Mouse (Mus musculus) midbrain, embryonic 13.5 days (tissue): ENCODE data around the gene Fam131b. TPM values are rescaled to one million over a fixed set of nuclear protein-coding genes. Genes with fewer than 3 reads are reported as not detected.

Experiments used
- ATAC-seq: fragments of 200-750 bp; cut with Nextera tagmentation; 2 replicates; pipeline ENCODE4 v1.8.0; 2017; ENCODE audit warnings: mild to moderate bottlenecking, moderate TSS enrichment, moderate library complexity
- H3K27ac ChIP-seq: fragments of 300-500 bp; sonication (generic); 2 replicates; pipeline ENCODE4 v1.5.1; 2015; ENCODE audit warnings: inconsistent platforms, mild to moderate bottlenecking, moderate library complexity
- H3K27me3 ChIP-seq: fragments of 300-500 bp; sonication (generic); 2 replicates; pipeline ENCODE4 v1.6.1; 2015; ENCODE audit warnings: mild to moderate bottlenecking, inconsistent platforms
- H3K36me3 ChIP-seq: fragments of 300-500 bp; sonication (generic); 2 replicates; pipeline ENCODE4 v1.6.1; 2015; ENCODE audit warnings: mild to moderate bottlenecking, inconsistent platforms
- H3K4me1 ChIP-seq: fragments of 300-500 bp; sonication (generic); replicated peaks from 2 replicates; pipeline ENCODE4 v1.6.1; 2015; ENCODE audit warnings: inconsistent platforms
- H3K4me2 ChIP-seq: fragments of 300-500 bp; sonication (generic); replicated peaks from 2 replicates; pipeline ENCODE4 v1.6.1; 2015; ENCODE audit warnings: moderate library complexity, mild to moderate bottlenecking, inconsistent platforms
- H3K4me3 ChIP-seq: fragments of 300-500 bp; sonication (generic); replicated peaks from 2 replicates; pipeline ENCODE4 v1.5.1; 2015; ENCODE audit warnings: mild to moderate bottlenecking, inconsistent platforms
- H3K9ac ChIP-seq: fragments of 300-500 bp; sonication (generic); replicated peaks from 2 replicates; pipeline ENCODE4 v1.6.1; 2015; ENCODE audit warnings: mild to moderate bottlenecking, inconsistent platforms
- H3K9me3 ChIP-seq: fragments of 300-500 bp; sonication (generic); 2 replicates; pipeline ENCODE4 v1.6.1; 2016; ENCODE audit warnings: mild to moderate bottlenecking, inconsistent platforms
- WGBS: fragments of 180-500 bp; shearing (Covaris S2); methylation state at CpG from one replicate; pipeline ENCODE4 v1.1.7; 2015; 5-methylcytosine and 5-hydroxymethylcytosine counted together
- polyA plus RNA-seq: library from polyadenylated mRNA; unstranded; fragments of >200 nt; fragmentation: Nextera tagmentation; extraction: Ambion mirVana; gene quantifications from 2 replicates; pipeline ENCODE4 v1.2.1, GENCODE M21; 2015

Fam131b gene
- polyA plus RNA-seq = 5.4 and 5.7 TPM in 2 replicates

- H3K9ac ChIP-seq = peak within 1 kb of the TSS; percentile 90
- H3K9me3 ChIP-seq = no peaks in the 10 kb centered on the region
- no peaks in the 10 kb centered on the region for H3K27me3 ChIP-seq
- peak; percentile 89 for ATAC-seq
- H3K4me2 ChIP-seq = peak within 1 kb of the TSS; percentile 89
- H3K4me1 ChIP-seq = peaks cover 34% of the 10 kb centered on the region
- peak within 1 kb of the TSS; percentile 75 for H3K4me3 ChIP-seq
- WGBS = under 1% methylated on average over 58 of the region's 68 CpGs
- H3K36me3 ChIP-seq = peaks cover 14% of the 10 kb centered on the region
- H3K27ac ChIP-seq = peak within 1 kb of the TSS; percentile 91
Observed at GRCm38 (mm10) chr6:42324482-42325267, at the start of gene Fam131b. Gene Fam131b, minus strand, starts transcription at chr6:42324643.

DNA sequence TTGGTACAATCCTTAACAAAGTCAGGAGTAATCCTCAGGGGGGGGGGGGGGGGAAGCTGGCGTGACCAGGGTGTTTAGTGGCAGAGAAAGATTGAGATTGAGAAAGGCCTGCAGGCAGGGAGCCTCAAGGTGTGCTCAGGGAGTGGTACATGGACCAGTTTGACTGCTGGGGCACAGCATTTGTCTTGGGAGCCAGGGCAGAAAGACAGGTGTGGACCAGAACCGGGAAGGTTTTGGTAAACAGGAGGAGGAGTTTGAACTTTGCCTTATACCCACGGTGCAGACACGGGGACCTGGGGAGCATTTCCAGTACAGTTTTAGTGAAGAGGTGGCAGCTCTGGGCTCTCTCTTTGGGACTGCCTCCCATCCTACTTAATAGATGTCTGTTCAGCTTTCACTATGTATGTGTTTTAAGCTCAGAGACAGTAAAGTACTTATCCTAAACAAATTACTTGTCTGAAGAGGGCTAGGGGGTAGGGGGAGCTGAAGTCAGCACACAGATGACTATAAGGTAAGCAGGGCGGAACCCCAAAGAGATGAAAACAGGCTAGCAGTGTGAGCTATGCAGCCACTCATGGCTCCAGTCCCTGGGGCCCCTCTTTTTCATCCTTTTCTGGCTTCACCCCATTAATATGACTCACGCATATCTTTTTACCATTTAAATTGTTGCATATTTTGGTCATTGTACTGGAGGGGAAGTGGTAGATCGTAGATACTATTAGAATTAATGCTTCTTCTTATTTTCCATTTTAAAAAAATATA is 49.4 kb upstream of the Fam131b start:
- Histone ChIP-seq H3K4me1 (peaks cover 15% of the 10 kb centered on the region), H3K4me3 (peak overlapping the region; percentile 49), H3K27ac (no peak overlapping the region), H3K9ac (peak overlapping the region; percentile 50), H3K9me3 (no peaks in the 10 kb centered on the region), H3K27me3 (peaks cover 46% of the 10 kb centered on the region), H3K4me2 (peak overlapping the region; percentile 93), H3K36me3 (no peaks in the 10 kb centered on the region)
- 43% methylated on average over 7 of the region's 7 CpGs for WGBS
- peak; percentile 38; the same call in 1 of the 2 replicates for ATAC-seq

DNA sequence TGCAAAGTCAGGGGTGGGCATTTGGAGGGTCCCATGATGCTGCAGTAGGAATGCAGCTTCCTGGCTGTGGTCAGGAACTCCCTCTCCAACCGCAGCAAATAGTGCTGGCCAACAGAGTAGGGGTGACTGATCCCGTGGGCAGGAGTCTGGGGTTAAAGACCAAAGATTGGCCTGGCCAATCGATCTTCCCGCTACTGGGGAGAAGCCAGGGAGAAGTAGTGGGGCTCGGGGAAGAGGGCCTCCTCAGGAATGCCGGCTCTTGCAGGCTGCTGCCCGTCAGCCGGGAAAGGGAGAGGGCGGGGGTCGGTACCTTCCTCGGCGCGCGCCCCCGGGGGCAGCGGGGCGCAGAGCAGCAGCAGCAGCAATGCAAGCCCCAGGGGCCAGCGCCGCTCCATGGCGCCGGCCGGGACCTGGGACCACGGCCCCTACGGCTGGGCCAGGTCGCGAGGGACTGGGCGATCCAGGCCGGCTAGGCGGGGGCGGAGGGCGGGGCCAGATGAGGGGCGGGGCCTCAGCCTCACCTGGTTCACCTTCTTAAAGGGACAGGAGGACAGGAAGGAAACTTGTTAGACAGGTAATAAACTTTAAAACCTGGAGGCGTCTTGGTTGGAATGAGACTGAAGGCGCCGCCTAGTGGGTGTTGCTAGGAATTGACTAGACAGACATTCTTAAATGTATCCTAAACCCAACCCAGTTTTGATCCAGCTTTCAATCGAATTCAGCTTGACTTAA is 48.5 kb upstream of the Fam131b start, which contains the start of gene Epha1:
TSS of gene Epha1 (minus strand) at position 453 of the 732 bp plus-strand sequence.
- peaks cover 15% of the 10 kb centered on the region for H3K4me1 ChIP-seq
- ATAC-seq = peak; percentile 84
- no peak within 1 kb of the TSS for H3K27ac ChIP-seq
- peak within 1 kb of the TSS; percentile 49 for H3K4me3 ChIP-seq
- H3K36me3 ChIP-seq = no peaks in the 10 kb centered on the region
- WGBS = under 1% methylated on average over 29 of the region's 36 CpGs
- H3K27me3 ChIP-seq = peaks cover 41% of the 10 kb centered on the region
- H3K9me3 ChIP-seq = no peaks in the 10 kb centered on the region
- H3K9ac ChIP-seq = peak within 1 kb of the TSS; percentile 59
- peak within 1 kb of the TSS; percentile 93 for H3K4me2 ChIP-seq

DNA sequence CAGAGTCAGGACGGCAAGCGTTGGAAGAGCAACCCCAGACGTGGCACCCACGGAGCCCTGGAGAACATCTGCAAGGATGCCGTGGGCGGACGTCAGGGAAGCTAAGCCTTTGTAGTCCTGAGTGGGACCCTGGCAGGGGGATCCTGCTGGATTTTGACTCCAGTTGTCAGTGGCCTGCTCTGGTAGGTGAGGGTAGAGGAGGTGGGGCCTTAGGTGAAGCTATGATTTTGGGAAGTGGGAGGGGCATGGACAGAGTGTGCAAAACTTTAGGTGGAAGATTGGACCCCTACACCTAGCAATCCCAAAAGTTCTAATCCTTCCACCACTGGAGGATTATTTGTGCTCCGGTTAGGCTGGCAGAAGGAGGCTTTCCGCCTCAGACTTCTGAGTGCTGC is 48.0 kb upstream of the Fam131b start:
- Histone ChIP-seq H3K4me3 (peak overlapping the region; percentile 49; the same call in 1 of the 2 replicates), H3K36me3 (no peaks in the 10 kb centered on the region), H3K27me3 (peaks cover 39% of the 10 kb centered on the region), H3K27ac (no peak overlapping the region), H3K4me2 (peak overlapping the region; percentile 93), H3K9ac (no peak overlapping the region), H3K9me3 (no peaks in the 10 kb centered on the region), H3K4me1 (peaks cover 15% of the 10 kb centered on the region)
- peak; percentile 38 for ATAC-seq
- 18% methylated on average over 9 of the region's 9 CpGs for WGBS

GRCm38 (mm10) chr6:42372001-42372400 is 47.6 kb upstream of the Fam131b start:
- Histone ChIP-seq H3K4me1 (peaks cover 15% of the 10 kb centered on the region), H3K4me2 (no peak overlapping the region), H3K36me3 (no peaks in the 10 kb centered on the region), H3K4me3 (no peak overlapping the region), H3K9me3 (no peaks in the 10 kb centered on the region), H3K9ac (no peak overlapping the region), H3K27ac (no peak overlapping the region), H3K27me3 (peaks cover 38% of the 10 kb centered on the region)
- 13% methylated on average over 3 of the region's 3 CpGs for whole genome bisulfite sequencing
- ATAC-seq = peak; percentile 24; the same call in 1 of the 2 replicates

GRCm38 (mm10) chr6:42370630-42371363 is 46.4 kb upstream of the Fam131b start:
- Histone ChIP-seq H3K4me1 (peaks cover 15% of the 10 kb centered on the region), H3K36me3 (no peaks in the 10 kb centered on the region), H3K4me2 (no peak overlapping the region), H3K4me3 (no peak overlapping the region), H3K27ac (no peak overlapping the region), H3K9ac (no peak overlapping the region), H3K9me3 (no peaks in the 10 kb centered on the region), H3K27me3 (peaks cover 35% of the 10 kb centered on the region)
- whole genome bisulfite sequencing = 48% methylated on average over 4 of the region's 4 CpGs
- ATAC-seq = no peak

DNA sequence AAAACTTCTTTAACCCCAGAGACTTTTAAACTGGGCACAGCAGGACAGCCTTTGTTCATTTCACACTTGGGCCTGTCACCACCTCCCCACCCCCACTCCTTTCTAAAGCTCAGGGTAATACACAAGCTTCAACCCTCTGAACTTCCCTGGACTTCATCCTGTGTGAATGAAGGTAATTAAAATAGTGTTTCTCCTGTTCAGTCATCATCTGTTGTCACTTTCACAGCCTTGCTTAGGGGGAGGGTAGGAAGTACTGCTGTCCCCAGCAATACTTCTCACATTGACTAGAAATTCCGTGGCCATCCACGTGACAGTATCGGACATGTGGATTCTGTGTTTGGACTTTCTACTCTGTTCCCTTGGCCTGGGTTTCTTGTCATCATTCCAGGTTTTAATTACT is 45.4 kb upstream of the Fam131b start:
- Histone ChIP-seq H3K27me3 (peaks cover 35% of the 10 kb centered on the region), H3K9me3 (no peaks in the 10 kb centered on the region), H3K9ac (no peak overlapping the region), H3K27ac (no peak overlapping the region), H3K4me2 (no peak overlapping the region), H3K4me3 (no peak overlapping the region), H3K4me1 (peaks cover 15% of the 10 kb centered on the region), H3K36me3 (no peaks in the 10 kb centered on the region)
- no peak for ATAC-seq
- WGBS = 10% methylated on average over 3 of the region's 3 CpGs

DNA sequence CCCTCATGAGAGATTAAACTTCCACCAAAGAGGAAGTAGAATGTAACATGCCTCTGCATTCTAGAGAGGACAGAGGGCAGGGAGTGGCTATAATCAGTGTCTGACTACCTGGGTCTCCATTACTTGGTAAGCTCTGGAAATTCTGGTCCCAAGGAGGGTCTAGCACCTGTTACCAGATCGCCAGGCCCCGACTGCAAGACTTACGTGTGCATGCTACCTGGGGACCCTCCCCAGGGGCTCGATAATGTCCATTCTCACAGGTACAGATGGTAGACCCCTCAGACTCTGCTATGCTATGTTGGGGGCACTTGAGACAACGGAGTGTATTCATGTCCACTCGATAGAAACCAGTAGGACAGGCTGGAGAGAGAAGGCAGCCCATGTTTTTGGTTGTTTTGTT is 40.8 kb upstream of the Fam131b start:
- Histone ChIP-seq H3K27ac (no peak overlapping the region), H3K4me2 (no peak overlapping the region), H3K4me1 (no peaks in the 10 kb centered on the region), H3K4me3 (no peak overlapping the region), H3K27me3 (no peaks in the 10 kb centered on the region), H3K9me3 (no peaks in the 10 kb centered on the region), H3K9ac (no peak overlapping the region), H3K36me3 (0 out of 2 replicates have a peak, but pooled peaks cover 11% of the 10 kb centered on the region)
- 93% methylated on average over 6 of the region's 6 CpGs for WGBS
- ATAC-seq = no peak

GRCm38 (mm10) chr6:42364607-42365006 is 40.2 kb upstream of the Fam131b start:
- no peaks in the 10 kb centered on the region for H3K4me1 ChIP-seq
- H3K27ac ChIP-seq = no peak overlapping the region
- 92% methylated on average over 15 of the region's 15 CpGs for WGBS
- ATAC-seq = no peak
- no peaks in the 10 kb centered on the region for H3K9me3 ChIP-seq
- H3K36me3 ChIP-seq = peaks cover 17% of the 10 kb centered on the region
- H3K27me3 ChIP-seq = no peaks in the 10 kb centered on the region
- no peak overlapping the region for H3K4me3 ChIP-seq
- H3K9ac ChIP-seq = no peak overlapping the region
- H3K4me2 ChIP-seq = no peak overlapping the region

DNA sequence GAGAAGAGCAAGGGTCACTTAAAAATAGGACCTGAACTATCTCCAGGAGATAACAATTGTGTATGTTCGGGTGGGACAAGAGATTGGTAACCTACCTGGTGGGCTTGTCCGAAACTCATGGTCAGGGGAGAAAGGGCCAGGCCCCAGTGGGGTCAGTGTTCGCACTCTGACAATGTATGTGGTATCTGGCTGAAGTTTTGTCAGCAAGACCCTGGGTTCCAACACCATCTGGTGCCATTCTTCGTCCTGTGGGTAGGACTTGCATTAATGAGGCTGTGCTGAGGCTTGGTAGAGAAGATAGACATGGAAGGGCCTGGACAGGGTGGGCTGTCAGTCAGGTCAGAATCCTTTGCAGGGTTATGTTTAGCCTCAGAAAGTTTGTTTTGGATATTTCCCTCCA is 39.6 kb upstream of the Fam131b start:
- Histone ChIP-seq H3K9me3 (no peaks in the 10 kb centered on the region), H3K27me3 (no peaks in the 10 kb centered on the region), H3K4me3 (no peak overlapping the region), H3K9ac (no peak overlapping the region), H3K36me3 (peaks cover 23% of the 10 kb centered on the region), H3K4me2 (no peak overlapping the region), H3K4me1 (no peaks in the 10 kb centered on the region), H3K27ac (no peak overlapping the region)
- WGBS = 92% methylated on average over 4 of the region's 4 CpGs
- ATAC-seq = no peak

- peaks cover 32% of the 10 kb centered on the region for H3K36me3 ChIP-seq
- no peak overlapping the region for H3K4me3 ChIP-seq
- H3K27ac ChIP-seq = no peak overlapping the region
- WGBS = 63% methylated on average over 3 of the region's 3 CpGs
- H3K27me3 ChIP-seq = no peaks in the 10 kb centered on the region
- no peaks in the 10 kb centered on the region for H3K4me1 ChIP-seq
- H3K9me3 ChIP-seq = no peaks in the 10 kb centered on the region
- no peak overlapping the region for H3K4me2 ChIP-seq
- no peak for ATAC-seq
- no peak overlapping the region for H3K9ac ChIP-seq
Observed at GRCm38 (mm10) chr6:42362974-42363373, 38.5 kb upstream of the Fam131b start.
